Mouse (Mus musculus) forebrain, embryonic 14.5 days (tissue): ENCODE measurements around the gene Itgb4. TPM values are rescaled to one million over a fixed set of nuclear protein-coding genes. Genes with fewer than 3 reads are reported as not detected.

Experiments used
- ATAC-seq: fragments of 200-750 bp; cut with Nextera tagmentation; 2 replicates; pipeline ENCODE4 v1.8.0; 2017; ENCODE audit warnings: mild to moderate bottlenecking, moderate library complexity
- DNase-seq: peaks from one replicate; pipeline ENCODE4 v3.0.0-alpha.2; 2015; ENCODE audit warnings: low spot score
- H3K27ac ChIP-seq: fragments of 300-500 bp; sonication (generic); 2 replicates; pipeline ENCODE4 v1.5.1; 2014; ENCODE audit warnings: low read depth, mild to moderate bottlenecking, control low read depth, low read length, moderate library complexity
- H3K27me3 ChIP-seq: fragments of 300-500 bp; sonication (generic); replicated peaks from 2 replicates; pipeline ENCODE4 v1.6.1; 2014; ENCODE audit warnings: low read length, control low read depth, mixed read lengths; ENCODE audit not compliant: control insufficient read depth, insufficient read depth
- H3K36me3 ChIP-seq: fragments of 300-500 bp; sonication (generic); 2 replicates; pipeline ENCODE4 v1.6.1; 2014; ENCODE audit warnings: low read length, control low read depth; ENCODE audit not compliant: control insufficient read depth, insufficient read depth
- H3K4me1 ChIP-seq: fragments of 300-500 bp; sonication (generic); 2 replicates; pipeline ENCODE4 v1.6.1; 2014; ENCODE audit warnings: antibody characterized with exemption, low read length, control low read depth; ENCODE audit not compliant: control insufficient read depth, insufficient read depth
- H3K4me2 ChIP-seq: fragments of 300-500 bp; sonication (generic); 2 replicates; pipeline ENCODE4 v1.6.1; 2014; ENCODE audit warnings: mild to moderate bottlenecking, control low read depth, low read length
- H3K4me3 ChIP-seq: fragments of 300-500 bp; sonication (generic); 2 replicates; pipeline ENCODE4 v1.5.1; 2014; ENCODE audit warnings: low read depth, low read length, control low read depth
- H3K9ac ChIP-seq: fragments of 300-500 bp; sonication (generic); 2 replicates; pipeline ENCODE4 v1.6.1; 2014; ENCODE audit warnings: mild to moderate bottlenecking, low read length, control low read depth, moderate library complexity
- H3K9me3 ChIP-seq: fragments of 300-500 bp; sonication (generic); replicated peaks from 2 replicates; pipeline ENCODE4 v1.6.1; 2016; ENCODE audit warnings: low read length, control low read depth, mixed read lengths; ENCODE audit not compliant: control insufficient read depth
- WGBS: fragments of 180-500 bp; shearing (Covaris S2); extraction: QIAGEN DNeasy Blood & Tissue Kit; methylation state at CpG from one replicate; pipeline ENCODE4 v1.1.7; 2014; 5-methylcytosine and 5-hydroxymethylcytosine counted together
- polyA plus RNA-seq: library from polyadenylated mRNA; unstranded; fragments of >200 nt; fragmentation: Nextera tagmentation; extraction: Ambion mirVana; gene quantifications from 2 replicates; pipeline ENCODE4 v1.2.1, GENCODE M21; 2014

The Itgb4 gene
- 0.48 and 0.62 TPM in 2 replicates for polyA plus RNA-seq

DNA sequence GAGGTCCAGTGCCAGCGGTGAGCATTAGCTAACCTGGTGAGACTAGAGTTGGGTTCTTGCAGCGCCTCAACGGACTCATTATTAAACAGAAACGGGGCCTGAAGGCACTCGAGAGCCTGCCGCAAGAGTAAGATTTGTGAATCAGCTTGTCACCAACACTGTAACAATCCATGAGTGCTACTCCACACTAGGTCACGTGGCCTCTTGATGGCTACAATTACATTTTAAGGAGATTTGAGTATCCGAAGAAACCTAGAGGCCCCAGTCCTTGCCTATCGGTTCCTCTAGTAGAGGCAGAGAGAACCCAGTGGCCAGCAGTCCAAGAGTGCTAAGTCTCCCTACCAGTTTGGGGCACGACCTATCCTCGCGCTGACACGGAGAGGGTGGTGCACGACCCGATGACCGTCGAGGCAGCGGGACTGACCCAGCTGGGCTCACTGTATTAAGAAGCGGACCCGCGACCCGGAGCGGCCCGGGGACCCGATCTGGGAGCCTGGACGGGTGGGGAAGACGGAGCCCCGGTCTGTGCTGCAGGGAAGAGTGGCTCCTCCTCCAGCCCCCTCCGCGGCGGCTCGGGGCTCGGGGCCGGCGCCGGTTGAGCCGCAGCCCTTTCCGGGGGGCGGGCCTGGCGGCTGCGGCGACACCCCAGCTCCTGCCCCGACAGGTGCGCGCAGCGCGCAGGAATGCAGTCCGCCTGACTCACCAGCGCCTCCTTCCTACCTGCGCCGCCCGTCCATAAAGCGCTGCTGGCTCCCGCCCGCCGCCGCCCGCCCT, at the start of gene Itgb4:
Gene Itgb4 (plus strand): TSS at position 401 of the 774 bp plus-strand sequence.
- Histone ChIP-seq H3K36me3 (no peaks in the 10 kb centered on the region), H3K9ac (peak within 1 kb of the TSS; percentile 57), H3K4me2 (peak within 1 kb of the TSS; percentile 61), H3K9me3 (no peaks in the 10 kb centered on the region), H3K27me3 (peaks cover 24% of the 10 kb centered on the region), H3K4me3 (peak within 1 kb of the TSS; percentile 35), H3K27ac (no peak within 1 kb of the TSS), H3K4me1 (no peaks in the 10 kb centered on the region)
- DNase-seq (no peak), ATAC-seq (0 out of 2 replicates have a peak, but pooled peaks have one; percentile 23)
- 9% methylated on average over 57 of the region's 58 CpGs for WGBS

DNA sequence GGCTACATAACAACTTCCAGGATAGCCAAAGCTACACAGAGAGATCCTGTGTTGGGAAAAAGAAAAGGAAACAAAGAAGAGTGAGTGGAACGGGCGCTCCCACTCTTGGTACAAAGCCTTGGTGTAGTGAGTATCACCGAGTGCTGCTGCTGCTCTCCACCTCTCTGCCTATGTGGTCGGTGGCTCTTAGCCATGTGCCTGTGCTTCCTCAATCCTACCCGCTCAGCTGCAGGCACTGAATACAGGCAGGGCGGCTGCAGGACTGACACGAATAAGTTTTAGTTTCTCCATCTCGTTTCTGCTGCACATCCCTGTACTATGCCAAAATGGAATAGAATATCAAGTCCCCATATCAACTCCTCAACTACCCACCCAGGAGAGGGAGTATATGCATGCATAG, 45.5 kb upstream of the Itgb4 start:
- Histone ChIP-seq H3K9me3 (no peaks in the 10 kb centered on the region), H3K27ac (no peak overlapping the region), H3K36me3 (peaks cover 26% of the 10 kb centered on the region), H3K9ac (no peak overlapping the region), H3K4me3 (no peak overlapping the region), H3K4me1 (peaks cover 8% of the 10 kb centered on the region), H3K4me2 (no peak overlapping the region), H3K27me3 (no peaks in the 10 kb centered on the region)
- ATAC-seq (no peak), DNase-seq (no peak)
- WGBS = 93% methylated on average over 8 of the region's 8 CpGs

DNA sequence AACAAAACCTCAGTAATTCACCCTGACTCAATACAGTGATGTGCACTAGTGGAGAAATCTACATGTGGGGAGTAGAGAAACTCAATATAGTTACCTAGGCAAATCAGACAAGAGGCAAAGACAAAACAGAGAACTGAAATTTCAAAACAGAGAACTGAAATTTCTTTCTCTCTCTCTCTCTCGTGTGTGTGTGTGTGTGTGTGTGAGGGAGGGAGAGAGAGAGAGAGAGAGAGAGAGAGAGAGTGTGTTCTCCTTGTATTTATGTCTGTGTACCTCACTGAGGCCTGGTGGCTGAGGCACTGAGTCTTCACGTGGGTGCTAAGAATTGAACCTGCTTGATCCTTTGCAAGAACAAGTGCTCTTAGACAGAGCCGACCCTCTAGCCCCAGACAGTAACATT, 44.7 kb upstream of the Itgb4 start:
- no peaks in the 10 kb centered on the region for H3K9me3 ChIP-seq
- H3K27me3 ChIP-seq = no peaks in the 10 kb centered on the region
- peaks cover 16% of the 10 kb centered on the region for H3K4me1 ChIP-seq
- peaks cover 22% of the 10 kb centered on the region for H3K36me3 ChIP-seq
- no peak overlapping the region for H3K4me3 ChIP-seq
- H3K9ac ChIP-seq = no peak overlapping the region
- WGBS = 59% methylated on average over 3 of the region's 3 CpGs
- ATAC-seq (no peak), DNase-seq (no peak)
- no peak overlapping the region for H3K4me2 ChIP-seq
- no peak overlapping the region for H3K27ac ChIP-seq

DNA sequence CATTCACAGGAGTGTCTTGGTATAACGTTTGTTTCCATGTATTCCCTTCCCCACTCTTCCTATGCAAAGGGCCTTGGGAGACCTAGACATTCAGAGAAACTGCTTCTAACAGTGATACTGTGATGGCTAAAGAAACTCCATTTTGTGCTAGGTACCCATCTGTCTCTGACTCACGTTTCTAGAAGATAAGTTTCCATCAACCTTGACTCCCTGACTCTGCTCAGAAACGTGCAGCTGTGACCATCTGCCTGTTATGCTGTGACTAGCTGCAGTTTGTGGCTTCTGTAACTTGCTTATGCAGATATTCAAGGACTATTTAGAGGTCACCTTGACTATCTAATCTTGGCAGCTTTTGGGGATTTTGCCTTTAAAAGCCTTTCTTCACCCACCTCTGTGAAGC, 43.3 kb upstream of the Itgb4 start:
- Histone ChIP-seq H3K4me2 (no peak overlapping the region), H3K36me3 (peaks cover 28% of the 10 kb centered on the region), H3K9me3 (no peaks in the 10 kb centered on the region), H3K4me1 (peaks cover 17% of the 10 kb centered on the region), H3K27me3 (no peaks in the 10 kb centered on the region), H3K4me3 (no peak overlapping the region), H3K9ac (no peak overlapping the region), H3K27ac (no peak overlapping the region)
- WGBS = 69% methylated on average over 3 of the region's 3 CpGs
- ATAC-seq (no peak), DNase-seq (no peak)

- Histone ChIP-seq H3K27ac (peak within 1 kb of the TSS; percentile 45; the same call in 1 of the 2 replicates), H3K27me3 (no peaks in the 10 kb centered on the region), H3K4me1 (peaks cover 17% of the 10 kb centered on the region), H3K4me2 (peak within 1 kb of the TSS; percentile 95), H3K9me3 (no peaks in the 10 kb centered on the region), H3K9ac (peak within 1 kb of the TSS; percentile 81), H3K4me3 (peak within 1 kb of the TSS; percentile 91), H3K36me3 (peaks cover 29% of the 10 kb centered on the region)
- peak; percentile 99 for DNase-seq
- ATAC-seq = peak; percentile 100
- under 1% methylated on average over 28 of the region's 28 CpGs for WGBS
These were observed 41.3 kb upstream of the Itgb4 start, which contains the start of the genes Sap30bp and Recql5 for GRCm38 (mm10) chr11:115933108-115933746. Gene Sap30bp (plus strand): TSS chr11:115933282. Gene Recql5 (minus strand): TSS chr11:115933477.

- no peak for DNase-seq
- WGBS = 1% methylated on average over 16 of the region's 16 CpGs
- Histone ChIP-seq H3K27ac (peak overlapping the region; percentile 45; the same call in 1 of the 2 replicates), H3K9ac (peak overlapping the region; percentile 81), H3K9me3 (no peaks in the 10 kb centered on the region), H3K4me1 (peaks cover 17% of the 10 kb centered on the region), H3K36me3 (peaks cover 32% of the 10 kb centered on the region), H3K27me3 (no peaks in the 10 kb centered on the region), H3K4me3 (peak overlapping the region; percentile 91), H3K4me2 (peak overlapping the region; percentile 94)
- ATAC-seq = peak; percentile 61
These were observed 40.8 kb upstream of the Itgb4 start for GRCm38 (mm10) chr11:115933747-115934110.

GRCm38 (mm10) chr11:115939690-115940329, 34.7 kb upstream of the Itgb4 start:
- DNase-seq = peak; percentile 86
- no peaks in the 10 kb centered on the region for H3K9me3 ChIP-seq
- H3K4me2 ChIP-seq = no peak overlapping the region
- H3K27me3 ChIP-seq = no peaks in the 10 kb centered on the region
- H3K4me1 ChIP-seq = peaks cover under 1% of the 10 kb centered on the region
- peaks cover 86% of the 10 kb centered on the region for H3K36me3 ChIP-seq
- H3K27ac ChIP-seq = no peak overlapping the region
- WGBS = 35% methylated on average over 6 of the region's 6 CpGs
- no peak for ATAC-seq
- H3K4me3 ChIP-seq = no peak overlapping the region
- H3K9ac ChIP-seq = no peak overlapping the region

DNA sequence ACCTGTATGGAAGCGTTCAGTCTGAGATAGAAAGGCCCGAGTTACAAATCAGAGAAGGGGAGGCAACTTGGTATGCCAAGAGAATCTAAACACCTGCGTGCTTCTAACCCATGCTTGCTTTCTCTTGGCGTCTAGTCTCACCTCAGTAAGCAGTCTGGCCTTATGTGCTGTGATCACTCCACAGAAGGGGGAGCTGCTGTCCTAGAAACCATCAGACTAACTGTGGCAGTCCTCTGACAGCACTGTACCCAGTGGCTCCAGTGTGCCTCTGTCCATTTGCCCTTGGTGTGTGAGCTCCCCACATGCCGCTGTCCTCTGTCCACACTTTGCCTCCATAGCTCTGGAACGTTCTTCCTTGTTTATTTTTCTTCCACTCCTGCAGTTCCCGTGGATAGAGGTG, 32.5 kb upstream of the Itgb4 start:
- WGBS = 97% methylated on average over 7 of the region's 7 CpGs
- peaks cover 93% of the 10 kb centered on the region for H3K36me3 ChIP-seq

More for the DNA sequence above, 32.5 kb upstream of the Itgb4 start:
- Histone ChIP-seq H3K9me3 (no peaks in the 10 kb centered on the region), H3K4me1 (no peaks in the 10 kb centered on the region), H3K4me2 (no peak overlapping the region), H3K27me3 (no peaks in the 10 kb centered on the region), H3K4me3 (no peak overlapping the region), H3K27ac (no peak overlapping the region), H3K9ac (no peak overlapping the region)
- ATAC-seq (no peak), DNase-seq (no peak)
